Comparison of ENCODE assay signal across 9 mouse cellular contexts in the genomic region with DNA sequence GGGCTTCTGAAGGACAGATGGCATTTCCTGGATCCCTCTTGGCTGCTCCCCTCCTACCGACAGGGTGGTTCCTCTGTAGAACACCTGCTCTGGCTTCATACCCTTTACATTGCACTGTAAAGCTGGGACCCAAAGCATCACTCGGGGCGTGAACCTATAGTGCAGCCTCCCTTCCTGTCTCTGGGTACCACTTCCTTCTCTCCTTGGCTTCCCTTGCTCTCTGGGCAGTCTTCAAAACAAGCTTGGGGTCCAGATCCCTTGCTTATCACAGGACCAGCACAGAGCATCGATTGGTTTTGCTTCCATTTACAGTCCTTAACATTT.
DNase-seq lines count a peak whose midpoint lies in the region; ATAC-seq and TF ChIP-seq lines count a peak whose summit lies in the region.
"Had no signal": no experiment of that assay in that cellular context is flagged by ENCODE, and none has a peak within 500 bp of the region (broad histone marks: within the 10 kb centered on the region; RNA-seq: fewer than 3 reads in every experiment).

No protein-coding gene starts in this region.

- peaks cover 4% of the 10 kb centered on the region; the same call in 1 of the 2 replicates for H3K4me1 ChIP-seq in lung, embryonic 14.5 days (ENCODE audit: insufficient read depth)
- peaks cover 7% of the 10 kb centered on the region; the same call in 1 of the 2 replicates for H3K4me1 ChIP-seq in forebrain, embryonic 11.5 days (replicated peaks; ENCODE audit: control insufficient read depth, insufficient read depth, low read length)
- H3K4me1 ChIP-seq in intestine, embryonic 16.5 days (ENCODE audit: control insufficient read depth, insufficient read depth, low read length), result peaks cover 5% of the 10 kb centered on the region; the same call in 1 of the 2 replicates
- H3K4me1 ChIP-seq in midbrain, postnatal 0 days (ENCODE audit: insufficient read depth, low read length), result peaks cover 10% of the 10 kb centered on the region; the same call in 1 of the 2 replicates

- ATAC-seq in lung, embryonic 14.5 days (ENCODE audit: insufficient read depth), result peak; percentile 41; the same call in 1 of the 2 replicates
- ATAC-seq in forebrain, embryonic 11.5 days (replicated peaks; ENCODE audit: low FRiP score), result no peak
- no peak for ATAC-seq in intestine, embryonic 16.5 days
- no peak for ATAC-seq in midbrain, postnatal 0 days (ENCODE audit: low FRiP score)

- no peak for TF ChIP-seq CTCF in lung, embryonic 14.5 days (IDR thresholded peaks at IDR 0.05; ENCODE audit: low read depth)
- TF ChIP-seq CTCF in midbrain, postnatal 0 days (IDR thresholded peaks at IDR 0.05), result no peak

- intact Hi-C loops in gastrocnemius, postnatal 14 days (cut with DNase I; ENCODE audit: low total_unique reads), result loop anchor here (10.0 kb wide), 1 partner anchor 204 kb away; no protein-coding TSS in a partner anchor
- intact Hi-C loops in left cerebral cortex, postnatal 14 days (cut with DNase I), result no loop called here

- H3K4me3 ChIP-seq in lung, embryonic 14.5 days (ENCODE audit: low read depth, low read length), result no peak overlapping the region
- no peak overlapping the region for H3K4me3 ChIP-seq in forebrain, embryonic 11.5 days (ENCODE audit: low read depth, low read length)
- no peak overlapping the region for H3K4me3 ChIP-seq in intestine, embryonic 16.5 days (ENCODE audit: low read length)
- no peak overlapping the region for H3K4me3 ChIP-seq in midbrain, postnatal 0 days (ENCODE audit: low read depth, low read length)

- no peak for DNase-seq in lung, embryonic 14.5 days
- DNase-seq in lung, postnatal 14 days, result no peak
- peak; percentile 50 for DNase-seq in forebrain, embryonic 11.5 days (ENCODE audit: low spot score)
- DNase-seq in midbrain, postnatal 0 days (ENCODE audit: low spot score), result no peak
- no peak for DNase-seq in gastrocnemius, postnatal 14 days
- no peak for DNase-seq in layer of hippocampus, adult 11-12 months (ENCODE audit: low spot score)
- no peak for DNase-seq in left cerebral cortex, postnatal 14 days (ENCODE audit: low spot score in 2 of 2)
- DNase-seq: cerebellum, adult 11 months had no signal

- no peaks in the 10 kb centered on the region for H3K27me3 ChIP-seq in lung, embryonic 14.5 days (ENCODE audit: insufficient read depth, low read length)
- no peaks in the 10 kb centered on the region; the same call in 1 of the 2 replicates for H3K27me3 ChIP-seq in forebrain, embryonic 11.5 days (ENCODE audit: control insufficient read depth, insufficient read depth, low read length)
- H3K27me3 ChIP-seq in intestine, embryonic 16.5 days (replicated peaks; ENCODE audit: control insufficient read depth, insufficient read depth, low read length), result no peaks in the 10 kb centered on the region
- no peaks in the 10 kb centered on the region for H3K27me3 ChIP-seq in midbrain, postnatal 0 days (ENCODE audit: insufficient read depth, low read length)

- peak overlapping the region; percentile 57 for H3K4me2 ChIP-seq in lung, embryonic 14.5 days
- peak overlapping the region; percentile 34 for H3K4me2 ChIP-seq in forebrain, embryonic 11.5 days (ENCODE audit: low read depth, low read length, severe bottlenecking)
- peak overlapping the region; percentile 45; the same call in 1 of the 2 replicates for H3K4me2 ChIP-seq in intestine, embryonic 16.5 days (ENCODE audit: low read depth, low read length)
- H3K4me2 ChIP-seq in midbrain, postnatal 0 days (ENCODE audit: low read depth, low read length, poor library complexity, severe bottlenecking), result peak overlapping the region; percentile 41; the same call in 1 of the 2 replicates

- H3K36me3 ChIP-seq in lung, embryonic 14.5 days (ENCODE audit: insufficient read depth), result no peaks in the 10 kb centered on the region
- H3K36me3 ChIP-seq in forebrain, embryonic 11.5 days (ENCODE audit: control insufficient read depth, insufficient read depth, low read length), result no peaks in the 10 kb centered on the region
- H3K36me3 ChIP-seq in intestine, embryonic 16.5 days (ENCODE audit: control insufficient read depth, insufficient read depth, low read length), result no peaks in the 10 kb centered on the region
- H3K36me3 ChIP-seq in midbrain, postnatal 0 days (ENCODE audit: insufficient read depth, low read length), result no peaks in the 10 kb centered on the region

- no peaks in the 10 kb centered on the region for H3K9me3 ChIP-seq in lung, embryonic 14.5 days (ENCODE audit: low read depth, low read length)
- no peaks in the 10 kb centered on the region for H3K9me3 ChIP-seq in forebrain, embryonic 11.5 days (ENCODE audit: control insufficient read depth, low read length)
- H3K9me3 ChIP-seq in intestine, embryonic 16.5 days (ENCODE audit: control insufficient read depth, low read length), result no peaks in the 10 kb centered on the region
- H3K9me3 ChIP-seq in midbrain, postnatal 0 days (ENCODE audit: low read length), result no peaks in the 10 kb centered on the region

- no peak overlapping the region for H3K27ac ChIP-seq in lung, embryonic 14.5 days (ENCODE audit: low read depth)
- no peak overlapping the region for H3K27ac ChIP-seq in forebrain, embryonic 11.5 days (ENCODE audit: low read depth, low read length)
- H3K27ac ChIP-seq in intestine, embryonic 16.5 days (ENCODE audit: low read length), result no peak overlapping the region
- no peak overlapping the region for H3K27ac ChIP-seq in midbrain, postnatal 0 days (ENCODE audit: low read depth, low read length)

- WGBS in lung, embryonic 14.5 days, result 25% methylated on average over 4 of the region's 4 CpGs
- 33% methylated on average over 4 of the region's 4 CpGs for whole genome bisulfite sequencing in forebrain, embryonic 11.5 days
- WGBS in intestine, embryonic 16.5 days, result 40% methylated on average over 4 of the region's 4 CpGs
- WGBS in midbrain, postnatal 0 days, result 39% methylated on average over 4 of the region's 4 CpGs

- no peak overlapping the region for H3K9ac ChIP-seq in lung, embryonic 14.5 days
- no peak overlapping the region for H3K9ac ChIP-seq in forebrain, embryonic 11.5 days (ENCODE audit: low read length)
- peak overlapping the region; percentile 5; the same call in 1 of the 2 replicates for H3K9ac ChIP-seq in intestine, embryonic 16.5 days (ENCODE audit: low read depth, low read length)
- H3K9ac ChIP-seq in midbrain, postnatal 0 days (replicated peaks; ENCODE audit: low read length, poor library complexity, severe bottlenecking), result no peak overlapping the region
